Mouse (Mus musculus) adrenal gland, postnatal 10 days (tissue): ENCODE measurements around the gene Cyp2b10. TPM values are rescaled to one million over a fixed set of nuclear protein-coding genes. Genes with fewer than 3 reads are reported as not detected.

Source experiments
- DNase-seq: peaks from one replicate; pipeline ENCODE4 v3.0.0; 2021; ENCODE audit warnings: mixed read lengths
- total RNA-seq, 2 experiments: library from RNA; stranded (reverse); gene quantifications; 2 replicates each; pipeline ENCODE4 v1.2.3; 2021

The Cyp2b10 gene
- total RNA-seq, 2 experiments from 2014 or later: 1.4 to 12.6 TPM

- no peak for DNase-seq
These were observed 12.6 kb downstream of the Cyp2b10 start for GRCm38 (mm10) chr7:25910046-25910445.

GRCm38 (mm10) chr7:25916116-25916515 is 18.7 kb downstream of the Cyp2b10 start:
- DNase-seq: no peak

GRCm38 (mm10) chr7:25917271-25917670 is 19.9 kb downstream of the Cyp2b10 start:
- peak; percentile 8 for DNase-seq

- DNase-seq: no peak
These were observed 22.0 kb downstream of the Cyp2b10 start for GRCm38 (mm10) chr7:25919467-25919866.

GRCm38 (mm10) chr7:25945274-25945673 is 47.9 kb downstream of the Cyp2b10 start:
- DNase-seq: no peak

Other genes starting within 250 kb of the Cyp2b10 start
- 100 to 1,000 TPM; 251 to 252 TPM for gene Bckdha, start 238.6 kb upstream of the Cyp2b10 start, total RNA-seq
- 10 to 100 TPM; 45.3 to 50.6 TPM for gene Exosc5, start 238.5 kb upstream of the Cyp2b10 start, total RNA-seq
- gene Tmem91, start 222.5 kb upstream of the Cyp2b10 start, total RNA-seq: 1 to 10 TPM in 1 of 2 experiments, under 1 TPM in 1; 0.90 to 1.9 TPM
- 10 to 100 TPM; 15.7 to 19.0 TPM for gene B9d2, start 216.8 kb upstream of the Cyp2b10 start, total RNA-seq
- 10 to 100 TPM; 48.7 to 49.6 TPM for gene Tgfb1, start 210.6 kb upstream of the Cyp2b10 start, total RNA-seq
- gene Ccdc97, start 178.5 kb upstream of the Cyp2b10 start, total RNA-seq: 10 to 100 TPM; 40.4 to 46.1 TPM
- gene Hnrnpul1, start 142.9 kb upstream of the Cyp2b10 start, total RNA-seq: 100 to 1,000 TPM; 114 to 125 TPM
- gene Axl, start 108.9 kb upstream of the Cyp2b10 start, total RNA-seq: 10 to 100 TPM; 62.1 to 66.3 TPM
- gene Cyp2s1, start 80.7 kb upstream of the Cyp2b10 start, total RNA-seq: 1 to 10 TPM; 3.2 to 3.9 TPM
- 1 to 10 TPM; 1.8 to 2.3 TPM for gene Cyp2b13, start 163.9 kb downstream of the Cyp2b10 start, total RNA-seq